Mouse (Mus musculus) testis, adult 2 months (tissue): Measurements from ENCODE around the gene Klk1b26.

Experiments
- CTCF ChIP-seq: fragments of 200-500 bp; IDR thresholded peaks from 2 replicates; pipeline ENCODE4 v1.5.1; 2012; ENCODE audit warnings: low read depth, mild to moderate bottlenecking, inconsistent platforms, low read length, moderate library complexity; ENCODE audit not compliant: control insufficient read depth, insufficient read depth, insufficient replicate concordance
- POLR2A ChIP-seq: fragments of 200-500 bp; IDR thresholded peaks from 2 replicates; pipeline ENCODE4 v1.6.1; 2012; ENCODE audit warnings: low read depth, mild to moderate bottlenecking, inconsistent platforms, low read length, moderate library complexity; ENCODE audit not compliant: control insufficient read depth

DNA sequence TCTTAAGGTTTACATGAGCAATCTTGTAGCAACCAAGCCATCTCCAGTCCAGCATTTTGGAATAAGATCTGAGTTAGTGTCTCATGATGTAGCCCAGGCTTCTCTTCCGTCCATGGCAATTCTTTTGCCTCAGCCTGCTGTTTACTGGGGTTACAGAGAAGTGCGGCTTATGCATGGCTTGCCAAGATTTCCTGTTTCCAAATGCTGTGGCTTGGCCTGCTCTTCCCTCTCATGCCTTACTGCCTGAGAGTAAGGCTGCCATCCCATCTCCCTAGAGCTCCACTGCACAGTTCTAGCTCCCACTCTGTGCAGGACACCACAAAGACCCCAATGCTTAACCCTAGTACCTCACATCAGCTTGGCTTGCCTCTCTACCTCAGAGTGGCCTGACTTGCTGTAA, 44.4 kb upstream of the Klk1b26 start:
- no peak for TF ChIP-seq POLR2A
- TF ChIP-seq CTCF, result no peak
